Mouse (Mus musculus) forebrain, postnatal 0 days (tissue): ENCODE measurements around the gene P4ha3. TPM values are rescaled to one million over a fixed set of nuclear protein-coding genes. Genes with fewer than 3 reads are reported as not detected.
"Not testable (repeated sequence)": the region's sequence is repeated elsewhere in the genome, so short reads cannot be mapped to it uniquely, and the experiment has no call there.

Experiments used
- ATAC-seq: fragments of 200-750 bp; cut with Nextera tagmentation; 2 replicates; pipeline ENCODE4 v1.8.0; 2017; ENCODE audit warnings: mild to moderate bottlenecking, moderate library complexity
- DNase-seq: peaks from one replicate; pipeline ENCODE4 v3.0.0-alpha.2; 2015
- H3K27ac ChIP-seq: fragments of 300-500 bp; sonication (generic); 2 replicates; pipeline ENCODE4 v1.5.1; 2014; ENCODE audit warnings: low read depth, mild to moderate bottlenecking, antibody characterized with exemption, low read length, moderate library complexity, mixed read lengths
- H3K27me3 ChIP-seq: fragments of 300-500 bp; sonication (generic); 2 replicates; pipeline ENCODE4 v1.6.1; 2014; ENCODE audit warnings: mild to moderate bottlenecking, low read length, mixed read lengths; ENCODE audit not compliant: insufficient read depth
- H3K36me3 ChIP-seq: fragments of 300-500 bp; sonication (generic); 2 replicates; pipeline ENCODE4 v1.6.1; 2014; ENCODE audit warnings: mild to moderate bottlenecking, moderate library complexity; ENCODE audit not compliant: insufficient read depth
- H3K4me1 ChIP-seq: fragments of 300-500 bp; sonication (generic); 2 replicates; pipeline ENCODE4 v1.6.1; 2014; ENCODE audit warnings: antibody characterized with exemption; ENCODE audit not compliant: insufficient read depth
- H3K4me2 ChIP-seq: fragments of 300-500 bp; sonication (generic); 2 replicates; pipeline ENCODE4 v1.6.1; 2014; ENCODE audit warnings: low read depth, mild to moderate bottlenecking, moderate library complexity
- H3K4me3 ChIP-seq: fragments of 300-500 bp; sonication (generic); 2 replicates; pipeline ENCODE4 v1.5.1; 2014; ENCODE audit warnings: low read depth, low read length, mixed read lengths
- H3K9ac ChIP-seq: fragments of 300-500 bp; sonication (generic); 2 replicates; pipeline ENCODE4 v1.6.1; 2014; ENCODE audit warnings: mild to moderate bottlenecking
- H3K9me3 ChIP-seq: fragments of 300-500 bp; sonication (generic); 2 replicates; pipeline ENCODE4 v1.6.1; 2016; ENCODE audit warnings: low read length
- CTCF ChIP-seq: sonication (generic); IDR thresholded peaks from 2 replicates; pipeline ENCODE4 v1.5.1; 2016; ENCODE audit warnings: antibody characterized with exemption, control low read depth, low read depth
- WGBS: fragments of 180-500 bp; shearing (Covaris S2); extraction: QIAGEN DNeasy Blood & Tissue Kit; methylation state at CpG from one replicate; pipeline ENCODE4 v1.1.7; 2014; 5-methylcytosine and 5-hydroxymethylcytosine counted together
- polyA plus RNA-seq: library from polyadenylated mRNA; unstranded; fragments of >200 nt; fragmentation: Nextera tagmentation; extraction: Ambion mirVana; gene quantifications from 2 replicates; pipeline ENCODE4 v1.2.1, GENCODE M21; 2015
- total RNA-seq: library from RNA; depleted of rRNA; stranded (reverse); fragments of >200 nt; gene quantifications from 2 replicates; pipeline ENCODE4 v1.2.3, GENCODE M21; 2014

The P4ha3 gene
- total and polyA plus RNA-seq, 2 experiments from 2014 or later = 3.0 to 7.3 TPM

DNA sequence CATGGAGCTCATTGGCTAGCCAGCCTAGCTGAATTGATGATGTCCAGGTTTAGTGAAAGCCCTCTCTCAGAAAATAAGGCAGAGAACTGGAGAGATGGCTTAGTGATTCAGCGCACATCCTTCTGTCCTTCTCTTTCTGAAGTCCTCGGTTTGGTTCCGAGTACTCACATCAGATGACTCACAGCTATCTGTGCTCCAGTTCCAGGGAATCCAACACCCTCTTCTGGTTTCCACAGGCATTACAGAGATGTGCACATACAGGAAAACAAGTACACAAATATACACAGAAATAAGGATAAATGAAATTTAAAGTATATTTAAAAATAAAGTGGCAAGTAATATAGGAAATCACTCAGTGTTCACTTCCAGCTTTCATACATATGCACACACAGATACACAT lies 23.0 kb upstream of the P4ha3 start:
- H3K27ac ChIP-seq = no peak overlapping the region
- H3K27me3 ChIP-seq = no peaks in the 10 kb centered on the region
- H3K9ac ChIP-seq = no peak overlapping the region
- no peak overlapping the region for H3K4me3 ChIP-seq
- TF ChIP-seq CTCF = no peak
- H3K36me3 ChIP-seq = peaks cover 24% of the 10 kb centered on the region
- H3K4me1 ChIP-seq = no peaks in the 10 kb centered on the region
- ATAC-seq = no peak
- H3K4me2 ChIP-seq = no peak overlapping the region
- DNase-seq = no peak
- H3K9me3 ChIP-seq = no peaks in the 10 kb centered on the region
- WGBS = 89% methylated on average over 3 of the region's 3 CpGs

GRCm38 (mm10) chr7:100264934-100265333 lies 20.4 kb upstream of the P4ha3 start:
- not testable (repeated sequence) for H3K4me3 ChIP-seq, H3K9me3 ChIP-seq, H3K27ac ChIP-seq, H3K4me2 ChIP-seq, H3K27me3 ChIP-seq, DNase-seq, H3K4me1 ChIP-seq, ATAC-seq, H3K9ac ChIP-seq
- WGBS = 60% methylated on average over 17 of the region's 17 CpGs
- peaks cover 41% of the 10 kb centered on the region for H3K36me3 ChIP-seq
- TF ChIP-seq CTCF = 0 out of 2 replicates have a peak, but pooled peaks have one; percentile 8

DNA sequence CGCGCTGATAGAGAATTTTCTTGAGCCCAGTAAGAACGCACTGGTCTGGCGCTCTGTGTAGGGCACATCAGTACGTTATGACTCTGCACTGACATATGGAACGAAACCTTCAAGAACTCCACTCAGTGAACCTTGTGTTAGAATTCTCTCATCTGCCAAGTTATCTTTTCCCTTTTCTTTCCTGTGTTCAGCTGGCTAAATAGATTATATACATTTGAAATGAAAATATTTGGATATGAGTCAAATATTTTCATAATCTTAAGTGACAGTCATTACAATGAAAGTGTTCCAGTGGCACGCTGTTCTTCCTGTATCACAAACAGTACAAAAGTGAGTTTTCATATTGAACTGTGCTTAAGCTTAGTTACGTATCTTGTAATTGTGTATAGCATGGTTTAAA lies 13.0 kb upstream of the P4ha3 start:
- Histone ChIP-seq H3K9me3 (no peaks in the 10 kb centered on the region), H3K4me3 (no peak overlapping the region), H3K27ac (no peak overlapping the region), H3K4me2 (no peak overlapping the region), H3K27me3 (no peaks in the 10 kb centered on the region), H3K36me3 (peaks cover 26% of the 10 kb centered on the region), H3K4me1 (no peaks in the 10 kb centered on the region), H3K9ac (no peak overlapping the region)
- WGBS = 95% methylated on average over 8 of the region's 8 CpGs
- DNase-seq (no peak), ATAC-seq (no peak)
- TF ChIP-seq CTCF = no peak

GRCm38 (mm10) chr7:100274507-100274906 lies 10.8 kb upstream of the P4ha3 start:
- no peak for ATAC-seq
- no peaks in the 10 kb centered on the region for H3K27me3 ChIP-seq
- no peak overlapping the region for H3K27ac ChIP-seq
- DNase-seq = no peak
- H3K9me3 ChIP-seq = no peaks in the 10 kb centered on the region
- no peaks in the 10 kb centered on the region for H3K4me1 ChIP-seq
- H3K4me3 ChIP-seq = no peak overlapping the region
- H3K36me3 ChIP-seq = peaks cover 11% of the 10 kb centered on the region; the same call in 1 of the 2 replicates
- WGBS = 86% methylated on average over 6 of the region's 6 CpGs
- H3K4me2 ChIP-seq = no peak overlapping the region
- TF ChIP-seq CTCF = no peak
- H3K9ac ChIP-seq = no peak overlapping the region

- ATAC-seq = no peak
These were observed 8.9 kb upstream of the P4ha3 start for GRCm38 (mm10) chr7:100276397-100276796.

DNA sequence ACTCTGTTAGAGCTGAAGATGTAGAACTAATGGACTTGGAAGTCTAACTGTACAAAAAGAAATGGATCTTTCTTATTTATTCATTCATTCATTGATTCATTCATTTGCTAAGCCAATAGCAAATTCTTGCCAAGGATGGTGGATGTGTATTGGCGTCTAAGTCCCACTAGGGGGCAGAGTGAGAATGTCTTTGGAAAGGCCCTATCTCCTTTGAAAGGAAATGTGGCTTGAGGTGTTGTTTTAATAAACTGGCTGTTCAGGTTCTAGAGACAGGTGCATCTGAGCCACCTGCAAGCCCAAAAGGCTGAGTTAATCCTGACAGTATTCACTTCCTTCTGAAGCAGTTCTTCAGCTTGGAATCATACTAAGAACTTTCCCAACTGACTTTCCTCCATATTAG lies 5.5 kb upstream of the P4ha3 start:
- H3K9me3 ChIP-seq = no peaks in the 10 kb centered on the region

More at GRCm38 (mm10) chr7:100276397-100276796, 8.9 kb upstream of the P4ha3 start:
- Histone ChIP-seq H3K9me3 (no peaks in the 10 kb centered on the region), H3K27ac (no peak overlapping the region), H3K4me3 (no peak overlapping the region), H3K9ac (no peak overlapping the region), H3K36me3 (peaks cover 7% of the 10 kb centered on the region; the same call in 1 of the 2 replicates), H3K4me2 (no peak overlapping the region), H3K4me1 (no peaks in the 10 kb centered on the region), H3K27me3 (no peaks in the 10 kb centered on the region)
- peak; percentile 43 for DNase-seq
- peak; percentile 67 for TF ChIP-seq CTCF
- WGBS = 48% methylated on average over 2 of the region's 2 CpGs

DNA sequence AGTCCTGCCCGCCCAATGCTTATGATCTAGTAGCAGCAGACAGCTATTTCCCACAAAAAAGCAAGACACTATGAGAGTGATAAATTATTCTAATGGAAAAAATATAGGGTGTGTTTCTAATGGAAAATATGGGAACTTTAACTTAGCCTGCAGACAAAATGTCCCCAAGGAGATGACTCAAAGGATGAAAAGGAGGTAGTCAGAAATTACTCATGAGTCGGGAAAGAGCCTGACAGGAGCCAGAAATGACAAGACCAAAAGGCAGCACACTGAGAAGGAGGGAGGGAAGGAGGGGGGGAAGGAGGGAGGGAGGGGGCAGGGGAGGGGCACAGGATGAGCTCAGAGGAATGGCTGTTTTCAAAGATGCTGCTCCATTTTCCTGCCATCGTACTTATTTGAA lies 3.7 kb upstream of the P4ha3 start:
- peaks cover 10% of the 10 kb centered on the region; the same call in 1 of the 2 replicates for H3K27me3 ChIP-seq
- H3K4me2 ChIP-seq = no peak overlapping the region
- H3K4me1 ChIP-seq = no peaks in the 10 kb centered on the region
- no peak overlapping the region for H3K27ac ChIP-seq
- no peak overlapping the region for H3K4me3 ChIP-seq
- no peak overlapping the region for H3K9ac ChIP-seq
- ATAC-seq = no peak
- 50% methylated on average over 3 of the region's 3 CpGs for WGBS
- no peaks in the 10 kb centered on the region for H3K36me3 ChIP-seq
- DNase-seq = no peak
- no peak for TF ChIP-seq CTCF
- no peaks in the 10 kb centered on the region for H3K9me3 ChIP-seq

More for the DNA sequence above, 5.5 kb upstream of the P4ha3 start:
- H3K36me3 ChIP-seq = no peaks in the 10 kb centered on the region
- ATAC-seq (no peak), DNase-seq (peak; percentile 87)
- no peaks in the 10 kb centered on the region for H3K4me1 ChIP-seq
- H3K4me3 ChIP-seq = no peak overlapping the region
- H3K27me3 ChIP-seq = 0 out of 2 replicates have a peak, but pooled peaks cover 3% of the 10 kb centered on the region
- WGBS = 0% methylated on average over 1 of the region's 1 CpGs
- H3K4me2 ChIP-seq = no peak overlapping the region
- no peak overlapping the region for H3K27ac ChIP-seq
- TF ChIP-seq CTCF = peak; percentile 92
- no peak overlapping the region for H3K9ac ChIP-seq
